Mouse (Mus musculus): ENCODE results near the gene Trp53bp1. TPM values are rescaled to one million over a fixed set of nuclear protein-coding genes. Genes with fewer than 3 reads are reported as not detected.

Trp53bp1 gene
- 142 and 175 TPM in 2 replicates for polyA plus RNA-seq (2012; rRNA removed)

GRCm38 (mm10) chr2:121271236-121271927 is at the start of gene Trp53bp1:
Gene Trp53bp1, minus strand, starts transcription at chr2:121271407.
- TF ChIP-seq POLR2A (IDR thresholded peaks at IDR 0.05; ENCODE audit: borderline replicate concordance, extremely low read depth, insufficient read depth, insufficient read length, poor library complexity, severe bottlenecking) (peak; percentile 60; the same call in 1 of the 2 replicates), CTCF (IDR thresholded peaks at IDR 0.05; ENCODE audit: borderline replicate concordance, extremely low read depth, insufficient read depth, insufficient read length) (no peak)
- peak; percentile 99 for DNase-seq (ENCODE audit: low read depth)

DNA sequence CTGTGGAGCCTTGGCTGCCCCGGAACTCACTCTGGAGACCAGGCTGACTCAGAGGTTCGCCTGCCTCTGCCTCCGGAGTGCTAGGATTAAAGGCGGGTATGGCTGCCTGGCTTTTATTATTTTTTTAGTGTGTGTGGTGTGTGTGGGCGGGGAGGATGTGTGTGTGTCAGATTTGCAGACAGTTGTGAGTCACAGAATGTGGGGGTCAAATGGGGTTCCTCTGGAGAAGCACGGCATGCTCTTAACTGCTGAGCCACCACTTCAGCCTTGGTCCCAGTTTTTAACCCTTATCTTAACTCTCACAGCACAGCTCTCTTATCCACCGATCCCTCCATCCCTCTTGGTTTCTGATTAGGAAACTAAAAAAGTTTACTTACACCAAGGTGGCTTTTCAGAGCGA is 45.1 kb upstream of the Trp53bp1 start:
- TF ChIP-seq POLR2A (IDR thresholded peaks at IDR 0.05; ENCODE audit: borderline replicate concordance, extremely low read depth, insufficient read depth, insufficient read length, poor library complexity, severe bottlenecking) (no peak), CTCF (IDR thresholded peaks at IDR 0.05; ENCODE audit: borderline replicate concordance, extremely low read depth, insufficient read depth, insufficient read length) (no peak)
- DNase-seq (ENCODE audit: low read depth) = no peak

- TF ChIP-seq CTCF (IDR thresholded peaks at IDR 0.05; ENCODE audit: borderline replicate concordance, extremely low read depth, insufficient read depth, insufficient read length) (no peak), POLR2A (IDR thresholded peaks at IDR 0.05; ENCODE audit: borderline replicate concordance, extremely low read depth, insufficient read depth, insufficient read length, poor library complexity, severe bottlenecking) (no peak)
These were observed 37.8 kb upstream of the Trp53bp1 start for GRCm38 (mm10) chr2:121308997-121309416.

GRCm38 (mm10) chr2:121300036-121300435 is 28.8 kb upstream of the Trp53bp1 start:
- TF ChIP-seq POLR2A (IDR thresholded peaks at IDR 0.05; ENCODE audit: borderline replicate concordance, extremely low read depth, insufficient read depth, insufficient read length, poor library complexity, severe bottlenecking) = no peak
- no peak for TF ChIP-seq CTCF (IDR thresholded peaks at IDR 0.05; ENCODE audit: borderline replicate concordance, extremely low read depth, insufficient read depth, insufficient read length)
- no peak for DNase-seq (ENCODE audit: low read depth)

More at GRCm38 (mm10) chr2:121308997-121309416, 37.8 kb upstream of the Trp53bp1 start:
- DNase-seq (ENCODE audit: low read depth) = no peak

DNA sequence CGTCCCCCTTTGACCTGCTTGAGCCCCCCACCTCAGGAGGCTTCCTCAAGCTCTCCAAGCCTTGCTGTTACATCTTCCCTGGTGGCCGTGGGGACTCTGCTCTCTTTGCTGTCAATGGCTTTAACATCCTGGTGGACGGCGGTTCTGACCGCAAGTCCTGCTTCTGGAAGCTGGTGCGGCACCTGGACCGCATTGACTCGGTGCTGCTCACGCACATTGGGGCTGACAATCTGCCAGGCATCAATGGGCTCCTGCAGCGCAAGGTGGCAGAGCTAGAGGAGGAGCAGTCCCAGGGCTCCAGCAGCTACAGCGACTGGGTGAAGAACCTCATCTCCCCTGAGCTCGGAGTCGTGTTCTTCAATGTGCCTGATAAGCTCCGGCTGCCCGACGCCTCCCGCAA is 28.3 kb upstream of the Trp53bp1 start:
- TF ChIP-seq POLR2A (IDR thresholded peaks at IDR 0.05; ENCODE audit: borderline replicate concordance, extremely low read depth, insufficient read depth, insufficient read length, poor library complexity, severe bottlenecking) = no peak
- no peak for TF ChIP-seq CTCF (IDR thresholded peaks at IDR 0.05; ENCODE audit: borderline replicate concordance, extremely low read depth, insufficient read depth, insufficient read length)
- no peak for DNase-seq (ENCODE audit: low read depth)

DNA sequence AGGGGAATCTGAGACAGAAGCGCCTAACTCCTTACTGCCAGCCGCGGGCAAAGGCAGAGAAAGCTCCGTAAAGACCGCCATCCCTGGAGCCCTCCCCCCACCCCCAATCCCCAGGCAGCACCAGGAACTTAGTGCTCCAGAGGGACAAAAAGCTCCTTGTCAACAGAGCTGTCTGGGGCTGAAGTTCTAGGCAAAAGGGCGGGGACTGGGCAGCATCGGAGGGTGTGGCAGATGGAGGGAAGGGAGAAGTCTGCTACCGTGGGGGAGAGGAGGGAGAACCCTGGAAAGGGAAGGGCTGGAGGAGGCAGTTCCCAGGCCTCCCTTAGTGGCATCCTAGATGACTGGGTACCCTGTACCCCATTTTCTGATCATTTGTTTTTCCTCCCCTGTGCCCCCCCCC is 26.9 kb upstream of the Trp53bp1 start:
- TF ChIP-seq POLR2A (IDR thresholded peaks at IDR 0.05; ENCODE audit: borderline replicate concordance, extremely low read depth, insufficient read depth, insufficient read length, poor library complexity, severe bottlenecking) (no peak), CTCF (IDR thresholded peaks at IDR 0.05; ENCODE audit: borderline replicate concordance, extremely low read depth, insufficient read depth, insufficient read length) (no peak)
- DNase-seq (ENCODE audit: low read depth) = peak; percentile 77

DNA sequence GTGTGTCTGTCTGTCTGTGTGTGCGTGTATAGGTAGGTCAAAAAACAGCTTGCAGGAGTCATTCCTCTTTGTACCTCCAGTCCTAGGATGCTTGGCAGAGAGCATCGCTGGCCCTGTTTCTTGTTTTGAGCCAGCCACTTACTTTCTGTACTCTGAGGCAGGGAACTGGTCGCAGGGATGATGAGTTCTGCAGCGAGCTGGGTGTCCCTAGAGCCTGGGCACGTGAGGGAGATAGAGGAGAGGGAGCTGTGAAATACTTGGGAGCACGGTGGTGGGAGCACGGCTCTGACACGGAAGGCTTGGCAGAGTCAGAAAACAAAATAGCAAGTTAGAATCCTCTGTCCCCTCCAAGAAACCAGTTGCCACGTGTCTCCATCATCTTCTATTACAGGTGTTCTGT is 26.5 kb upstream of the Trp53bp1 start:
- no peak for TF ChIP-seq POLR2A (IDR thresholded peaks at IDR 0.05; ENCODE audit: borderline replicate concordance, extremely low read depth, insufficient read depth, insufficient read length, poor library complexity, severe bottlenecking)
- no peak for TF ChIP-seq CTCF (IDR thresholded peaks at IDR 0.05; ENCODE audit: borderline replicate concordance, extremely low read depth, insufficient read depth, insufficient read length)
- peak; percentile 56 for DNase-seq (ENCODE audit: low read depth)

DNA sequence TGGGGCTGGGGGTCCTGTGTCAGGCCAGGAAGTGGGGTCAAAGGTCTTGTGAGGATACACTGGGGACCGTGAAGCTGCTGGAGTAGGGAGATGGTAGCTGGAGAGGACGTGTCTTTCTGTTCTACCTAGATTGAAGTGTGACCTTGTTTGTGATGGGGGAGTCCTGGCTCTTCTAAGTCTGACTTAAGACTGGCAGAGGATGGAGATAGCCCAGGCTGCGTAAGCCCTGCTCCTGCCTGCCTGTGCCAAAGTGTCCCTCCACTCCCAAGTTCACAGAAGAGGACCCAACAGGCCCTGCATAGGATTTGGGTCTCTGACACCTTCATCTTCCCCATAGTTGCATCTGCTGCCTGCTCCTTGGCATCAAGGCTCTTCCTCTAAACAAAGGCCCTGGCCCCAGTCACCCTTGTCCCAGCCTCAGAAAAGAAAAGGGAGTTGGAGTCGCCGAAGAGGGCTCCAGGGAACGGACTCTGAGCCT is 25.6 kb upstream of the Trp53bp1 start:
- peak; percentile 36 for DNase-seq (ENCODE audit: low read depth)
- TF ChIP-seq POLR2A (IDR thresholded peaks at IDR 0.05; ENCODE audit: borderline replicate concordance, extremely low read depth, insufficient read depth, insufficient read length, poor library complexity, severe bottlenecking) (no peak), CTCF (IDR thresholded peaks at IDR 0.05; ENCODE audit: borderline replicate concordance, extremely low read depth, insufficient read depth, insufficient read length) (no peak)

GRCm38 (mm10) chr2:121295608-121296571 is 24.7 kb upstream of the Trp53bp1 start:
- TF ChIP-seq POLR2A (IDR thresholded peaks at IDR 0.05; ENCODE audit: borderline replicate concordance, extremely low read depth, insufficient read depth, insufficient read length, poor library complexity, severe bottlenecking) = no peak
- no peak for TF ChIP-seq CTCF (IDR thresholded peaks at IDR 0.05; ENCODE audit: borderline replicate concordance, extremely low read depth, insufficient read depth, insufficient read length)
- DNase-seq (ENCODE audit: low read depth) = peak; percentile 93

DNA sequence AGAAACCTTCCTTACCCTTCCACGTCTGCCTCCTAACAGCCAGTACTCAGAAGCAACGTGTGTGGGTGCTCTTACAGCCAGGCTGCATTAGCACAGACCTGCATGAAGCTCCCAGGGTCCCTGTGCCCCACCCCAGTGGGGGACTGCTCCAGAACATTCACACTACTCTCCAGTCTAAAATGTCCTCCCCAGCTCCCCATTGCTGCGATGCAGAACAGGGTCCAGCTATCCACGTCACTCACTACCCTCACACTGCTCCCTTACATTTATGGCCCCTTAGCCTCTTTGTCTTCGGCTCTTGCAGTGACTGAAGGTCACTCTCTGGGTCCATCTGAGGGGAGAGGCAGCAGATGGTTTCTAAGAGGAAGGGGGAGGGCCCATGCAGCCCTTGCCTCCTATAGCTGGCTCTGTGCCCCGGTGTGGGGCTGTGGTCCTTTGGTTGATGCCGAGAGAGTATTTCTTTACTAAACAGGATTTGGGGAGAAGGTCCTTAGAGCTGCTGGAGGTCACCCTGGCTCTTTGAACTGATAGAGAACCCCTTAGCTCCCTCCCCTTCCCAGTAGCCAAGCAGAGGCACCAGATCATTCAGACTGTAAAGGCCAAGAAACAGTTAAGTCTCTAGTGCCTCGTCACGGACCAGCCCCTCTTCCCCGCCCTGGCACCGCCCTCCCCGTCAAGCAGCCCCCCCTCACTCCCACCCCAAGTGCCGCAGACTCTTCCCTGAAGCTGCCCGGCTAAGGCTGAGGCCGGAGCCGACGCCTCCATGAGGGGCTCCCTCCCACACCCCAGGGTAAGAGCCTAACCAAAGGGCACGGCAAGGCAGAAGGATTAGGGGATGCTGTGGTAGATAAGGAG is 23.8 kb upstream of the Trp53bp1 start:
- TF ChIP-seq POLR2A (IDR thresholded peaks at IDR 0.05; ENCODE audit: borderline replicate concordance, extremely low read depth, insufficient read depth, insufficient read length, poor library complexity, severe bottlenecking) (peak; percentile 32; the same call in 1 of the 2 replicates), CTCF (IDR thresholded peaks at IDR 0.05; ENCODE audit: borderline replicate concordance, extremely low read depth, insufficient read depth, insufficient read length) (no peak)
- DNase-seq (ENCODE audit: low read depth) = peak; percentile 93

Measured in brain, embryonic 14.5 days (tissue).